Mouse (Mus musculus): ENCODE data around the gene Coro1c. TPM values are rescaled to one million over a fixed set of nuclear protein-coding genes. Genes with fewer than 3 reads are reported as not detected.
"Not testable (repeated sequence)": the region's sequence is repeated elsewhere in the genome, so short reads cannot be mapped to it uniquely, and the experiment has no call there.

Gene Coro1c
- polyA plus RNA-seq, 1 experiment: 158 TPM

DNA sequence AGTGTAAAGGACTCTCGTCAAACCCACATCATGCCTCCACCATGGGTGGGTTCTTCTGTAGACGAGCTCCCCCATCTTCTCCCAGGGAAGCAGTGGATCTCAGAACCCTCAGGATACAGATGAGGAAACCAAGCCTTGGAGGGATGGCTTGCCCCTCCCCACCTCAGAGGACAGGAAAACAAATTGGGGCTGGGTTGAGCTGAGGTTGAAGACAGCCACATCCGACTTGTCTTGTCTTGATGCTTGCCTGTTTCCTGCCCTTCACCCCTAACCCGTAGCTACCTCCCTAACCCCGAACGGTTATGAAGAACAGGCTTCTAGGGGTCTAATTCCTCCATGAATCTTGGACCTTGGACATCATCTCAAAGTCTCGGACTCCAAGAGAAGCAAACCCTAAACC lies 83.0 kb downstream of the Coro1c start:
- no peak overlapping the region for H3K4me3 ChIP-seq (ENCODE audit: insufficient read depth, low read length)
- no peaks in the 10 kb centered on the region for H3K4me1 ChIP-seq (ENCODE audit: control insufficient read depth, insufficient read depth, low read length)
- TF ChIP-seq POLR2A (IDR thresholded peaks at IDR 0.05; ENCODE audit: low read depth, low read length): no peak
- no peak for TF ChIP-seq CTCF (IDR thresholded peaks at IDR 0.05; ENCODE audit: borderline replicate concordance, insufficient read depth, low read length)
- H3K27ac ChIP-seq (ENCODE audit: insufficient read depth, low read length): no peak overlapping the region

DNA sequence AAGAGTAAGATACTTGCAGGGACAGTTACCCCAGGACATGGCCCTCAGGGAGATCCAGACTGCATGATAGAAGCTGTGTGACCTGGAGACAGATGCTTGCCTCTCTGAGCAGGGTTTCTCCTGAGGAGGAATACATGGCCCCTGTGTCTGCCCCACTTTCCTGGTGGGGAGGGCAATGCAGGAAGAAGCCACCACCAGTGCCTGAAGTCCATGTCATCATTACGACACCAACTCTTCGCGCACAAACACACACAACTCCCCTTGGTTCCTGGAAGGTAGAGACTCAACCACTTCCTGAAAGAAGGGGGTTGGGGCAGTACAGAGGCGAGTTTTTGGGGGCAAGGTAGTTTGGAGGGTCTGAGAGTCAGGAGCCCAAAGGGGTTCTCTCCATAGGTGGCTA lies 84.3 kb downstream of the Coro1c start:
- TF ChIP-seq POLR2A (IDR thresholded peaks at IDR 0.05; ENCODE audit: low read depth, low read length) (no peak), CTCF (IDR thresholded peaks at IDR 0.05; ENCODE audit: borderline replicate concordance, insufficient read depth, low read length) (no peak)
- no peaks in the 10 kb centered on the region for H3K4me1 ChIP-seq (ENCODE audit: control insufficient read depth, insufficient read depth, low read length)
- H3K4me3 ChIP-seq (ENCODE audit: insufficient read depth, low read length): no peak overlapping the region
- no peak overlapping the region for H3K27ac ChIP-seq (ENCODE audit: insufficient read depth, low read length)

DNA sequence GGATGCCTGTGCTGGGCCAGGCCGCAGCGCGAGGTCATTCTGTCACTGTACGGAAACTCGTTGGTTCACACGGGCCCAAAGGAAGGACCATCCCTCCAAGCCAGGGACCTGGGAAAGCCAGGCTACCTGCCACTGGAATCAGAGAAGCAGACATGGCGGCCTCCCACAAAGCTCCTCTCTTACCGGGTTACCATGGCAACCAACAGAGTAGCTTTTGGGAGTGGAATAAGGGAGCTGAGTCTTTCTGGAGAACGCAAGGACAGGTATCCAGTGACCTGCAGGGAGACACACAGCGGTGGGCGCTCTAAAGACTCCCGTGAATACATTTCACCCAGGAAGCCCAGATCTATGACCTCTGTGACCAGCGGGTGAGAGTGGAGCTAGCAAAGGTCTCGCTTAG lies 90.0 kb downstream of the Coro1c start:
- no peak overlapping the region for H3K27ac ChIP-seq (ENCODE audit: insufficient read depth, low read length)
- H3K4me1 ChIP-seq (ENCODE audit: control insufficient read depth, insufficient read depth, low read length): no peaks in the 10 kb centered on the region
- H3K4me3 ChIP-seq (ENCODE audit: insufficient read depth, low read length): no peak overlapping the region
- no peak for TF ChIP-seq CTCF (IDR thresholded peaks at IDR 0.05; ENCODE audit: borderline replicate concordance, insufficient read depth, low read length)
- no peak for TF ChIP-seq POLR2A (IDR thresholded peaks at IDR 0.05; ENCODE audit: low read depth, low read length)

DNA sequence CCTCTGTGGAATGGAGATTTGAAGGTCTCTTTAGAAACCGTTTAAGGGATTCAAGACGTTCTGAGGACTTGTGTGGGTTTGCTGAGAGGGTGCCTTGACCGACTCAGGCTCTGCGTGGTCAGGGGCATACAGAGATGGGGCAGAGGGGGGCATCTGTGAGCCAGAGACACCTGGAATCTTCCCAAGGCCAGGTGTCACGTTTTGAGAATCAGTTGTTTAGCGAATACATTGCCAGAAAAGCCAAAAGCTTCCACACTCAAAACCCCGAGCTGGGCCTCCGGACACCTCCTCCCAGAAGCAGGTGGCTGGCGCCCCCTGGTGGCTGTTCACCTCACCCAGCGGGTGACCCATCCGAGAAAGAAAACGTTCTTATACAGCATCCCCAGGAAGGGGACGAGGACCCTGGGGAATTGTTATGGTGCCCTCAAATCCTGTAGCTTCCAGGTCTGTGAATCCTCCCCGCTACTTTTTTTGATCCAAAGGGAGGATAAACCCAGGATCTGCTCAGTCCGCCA lies 92.9 kb downstream of the Coro1c start:
- H3K4me1 ChIP-seq (ENCODE audit: control insufficient read depth, insufficient read depth, low read length): no peaks in the 10 kb centered on the region
- H3K27ac ChIP-seq (ENCODE audit: insufficient read depth, low read length): no peak overlapping the region
- peak; percentile 68 for TF ChIP-seq CTCF (IDR thresholded peaks at IDR 0.05; ENCODE audit: borderline replicate concordance, insufficient read depth, low read length)
- no peak for TF ChIP-seq POLR2A (IDR thresholded peaks at IDR 0.05; ENCODE audit: low read depth, low read length)
- H3K4me3 ChIP-seq (ENCODE audit: insufficient read depth, low read length): no peak overlapping the region

DNA sequence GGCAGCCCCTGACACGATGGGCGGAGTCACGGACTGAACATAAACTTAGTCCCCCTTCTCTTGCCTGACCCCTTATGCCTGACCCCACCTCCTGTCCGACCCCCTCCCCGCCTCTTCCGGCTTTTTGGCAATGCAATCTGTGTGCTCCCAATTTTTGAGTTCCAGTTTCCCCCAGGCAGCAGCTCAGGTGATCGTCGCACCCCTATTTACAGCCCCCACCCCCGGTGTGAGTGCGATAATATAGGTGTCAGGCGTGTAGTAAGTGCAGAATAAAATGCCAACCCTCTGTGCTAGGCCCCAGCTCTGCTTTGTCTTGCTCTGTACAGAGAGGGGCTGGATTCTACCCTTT lies 93.5 kb downstream of the Coro1c start:
- no peak overlapping the region for H3K27ac ChIP-seq (ENCODE audit: insufficient read depth, low read length)
- H3K4me1 ChIP-seq (ENCODE audit: control insufficient read depth, insufficient read depth, low read length): no peaks in the 10 kb centered on the region
- no peak for TF ChIP-seq CTCF (IDR thresholded peaks at IDR 0.05; ENCODE audit: borderline replicate concordance, insufficient read depth, low read length)
- no peak for TF ChIP-seq POLR2A (IDR thresholded peaks at IDR 0.05; ENCODE audit: low read depth, low read length)
- no peak overlapping the region for H3K4me3 ChIP-seq (ENCODE audit: insufficient read depth, low read length)

DNA sequence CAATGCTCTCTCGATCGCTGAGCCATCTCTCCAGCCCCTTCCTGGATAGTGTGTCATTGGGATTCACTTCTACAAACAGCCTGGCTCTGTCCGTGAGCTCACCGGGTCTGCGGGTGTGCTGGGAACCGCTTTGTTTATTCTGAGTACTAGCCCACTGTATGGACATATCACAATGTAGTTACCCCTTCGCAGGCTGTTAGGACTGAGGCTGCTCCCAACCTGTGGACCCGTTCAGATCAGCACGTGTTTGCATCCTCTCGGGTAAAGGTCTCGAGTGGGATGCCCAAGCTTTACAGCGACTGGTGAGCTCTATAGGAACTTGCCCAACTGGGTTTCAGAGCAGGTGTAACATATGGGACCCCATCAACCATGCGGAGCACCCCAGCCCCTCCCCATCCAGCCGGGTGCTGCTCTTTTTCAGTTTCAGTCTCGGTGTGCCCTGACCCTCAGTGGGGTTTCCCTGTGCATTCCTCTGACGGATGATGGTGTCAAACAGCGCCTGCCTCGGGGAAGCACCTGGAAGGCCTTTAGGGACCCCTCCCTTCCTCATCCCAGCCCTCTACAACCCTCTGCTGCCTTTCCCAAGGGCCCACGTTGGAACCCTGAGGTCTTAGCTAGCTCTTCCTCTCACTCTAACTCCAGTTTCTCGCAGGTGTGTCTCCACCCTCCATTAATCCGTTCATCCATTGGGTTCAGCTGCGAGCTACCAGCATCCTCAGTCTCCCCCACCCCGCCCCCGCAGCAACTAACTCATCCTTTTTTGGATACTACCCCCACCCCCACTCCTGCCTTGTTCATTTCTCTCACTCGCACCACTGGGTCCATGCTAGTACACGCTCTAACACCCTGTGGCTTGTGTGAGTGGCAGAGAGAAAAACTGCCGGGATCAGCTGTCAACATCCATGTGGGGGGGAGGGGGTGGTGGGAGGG lies 94.2 kb downstream of the Coro1c start:
- Histone ChIP-seq H3K4me3 (ENCODE audit: insufficient read depth, low read length) (no peak overlapping the region), H3K4me1 (ENCODE audit: control insufficient read depth, insufficient read depth, low read length) (no peaks in the 10 kb centered on the region), H3K27ac (ENCODE audit: insufficient read depth, low read length) (no peak overlapping the region)
- TF ChIP-seq CTCF (IDR thresholded peaks at IDR 0.05; ENCODE audit: borderline replicate concordance, insufficient read depth, low read length): no peak
- TF ChIP-seq POLR2A (IDR thresholded peaks at IDR 0.05; ENCODE audit: low read depth, low read length): no peak

DNA sequence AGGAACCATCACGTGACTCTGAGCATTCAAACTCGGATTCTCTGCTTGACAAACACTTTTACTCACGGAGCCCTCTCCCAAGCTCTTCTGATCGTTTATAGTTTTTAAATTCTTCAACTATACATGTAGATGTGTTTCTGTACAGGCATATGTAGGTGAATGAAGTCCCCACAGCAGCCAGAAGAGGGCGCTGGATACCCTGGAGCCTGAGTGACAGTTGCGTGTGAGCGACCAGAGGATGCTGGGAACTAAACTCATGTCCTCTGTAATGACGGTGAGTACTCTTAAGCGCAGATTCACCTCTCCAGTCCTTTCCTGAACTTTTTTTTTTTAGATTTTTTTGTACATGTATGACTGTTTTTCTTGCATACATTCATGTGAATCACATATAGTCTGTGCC lies 95.0 kb downstream of the Coro1c start:
- Histone ChIP-seq H3K27ac (ENCODE audit: insufficient read depth, low read length) (no peak overlapping the region), H3K4me3 (ENCODE audit: insufficient read depth, low read length) (no peak overlapping the region), H3K4me1 (ENCODE audit: control insufficient read depth, insufficient read depth, low read length) (no peaks in the 10 kb centered on the region)
- TF ChIP-seq POLR2A (IDR thresholded peaks at IDR 0.05; ENCODE audit: low read depth, low read length) (no peak), CTCF (IDR thresholded peaks at IDR 0.05; ENCODE audit: borderline replicate concordance, insufficient read depth, low read length) (peak; percentile 29; the same call in 1 of the 2 replicates)

DNA sequence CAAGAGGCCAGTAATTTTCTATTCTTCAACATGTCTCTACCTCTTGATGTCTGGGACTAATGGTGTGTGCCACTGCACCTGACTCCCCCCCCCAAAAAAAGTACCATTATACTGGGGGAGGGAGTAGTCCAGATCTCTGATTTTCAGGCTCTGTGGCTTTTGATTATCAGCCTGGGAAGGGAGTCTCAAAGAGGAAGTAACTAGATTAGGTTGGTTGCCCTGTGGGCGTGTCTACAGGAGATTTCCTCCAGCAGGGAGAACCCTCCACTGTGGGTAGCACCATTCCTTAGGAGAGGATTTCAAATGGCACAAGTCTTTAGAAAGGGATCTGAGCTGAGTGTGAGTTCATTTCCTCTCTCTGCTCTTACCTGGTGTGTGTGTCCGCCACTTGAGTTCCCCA lies 95.9 kb downstream of the Coro1c start:
- TF ChIP-seq POLR2A (IDR thresholded peaks at IDR 0.05; ENCODE audit: low read depth, low read length) (no peak), CTCF (IDR thresholded peaks at IDR 0.05; ENCODE audit: borderline replicate concordance, insufficient read depth, low read length) (no peak)
- H3K4me3 ChIP-seq (ENCODE audit: insufficient read depth, low read length): no peak overlapping the region
- H3K27ac ChIP-seq (ENCODE audit: insufficient read depth, low read length): no peak overlapping the region
- peaks cover 7% of the 10 kb centered on the region for H3K4me1 ChIP-seq (ENCODE audit: control insufficient read depth, insufficient read depth, low read length)

DNA sequence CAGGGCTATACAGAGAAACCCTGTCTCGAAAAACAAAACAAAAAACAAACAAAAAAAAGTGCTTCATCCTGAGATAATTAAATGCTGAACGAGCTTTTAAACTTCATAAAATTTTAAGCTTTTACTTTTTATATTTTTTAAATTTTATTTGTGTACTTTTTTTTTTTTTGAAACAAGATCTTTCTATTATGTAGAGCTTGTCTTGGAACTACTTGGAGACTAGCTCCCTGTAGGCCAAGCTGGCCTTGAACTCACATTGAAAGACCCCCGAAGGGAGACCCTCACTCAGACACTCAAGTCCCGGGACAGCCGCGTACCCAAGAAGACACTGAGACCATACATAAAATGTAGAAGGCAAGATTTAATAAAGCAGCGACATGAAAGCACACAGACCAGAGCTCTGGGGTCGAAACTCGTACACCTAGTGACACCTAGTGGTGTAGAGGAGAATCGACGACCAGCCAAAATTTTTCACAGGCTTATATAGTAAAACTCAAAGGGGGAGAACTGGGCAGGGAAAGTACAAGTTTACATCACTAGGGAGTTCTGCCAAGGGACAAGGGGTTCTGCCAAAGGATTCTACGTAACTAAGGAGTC lies 96.6 kb downstream of the Coro1c start:
- not testable (repeated sequence) for H3K4me3 ChIP-seq (ENCODE audit: insufficient read depth, low read length); H3K27ac ChIP-seq (ENCODE audit: insufficient read depth, low read length); H3K4me1 ChIP-seq (ENCODE audit: control insufficient read depth, insufficient read depth, low read length)
- TF ChIP-seq CTCF (IDR thresholded peaks at IDR 0.05; ENCODE audit: borderline replicate concordance, insufficient read depth, low read length): 0 out of 2 replicates have a peak, but pooled peaks have one; percentile 5

DNA sequence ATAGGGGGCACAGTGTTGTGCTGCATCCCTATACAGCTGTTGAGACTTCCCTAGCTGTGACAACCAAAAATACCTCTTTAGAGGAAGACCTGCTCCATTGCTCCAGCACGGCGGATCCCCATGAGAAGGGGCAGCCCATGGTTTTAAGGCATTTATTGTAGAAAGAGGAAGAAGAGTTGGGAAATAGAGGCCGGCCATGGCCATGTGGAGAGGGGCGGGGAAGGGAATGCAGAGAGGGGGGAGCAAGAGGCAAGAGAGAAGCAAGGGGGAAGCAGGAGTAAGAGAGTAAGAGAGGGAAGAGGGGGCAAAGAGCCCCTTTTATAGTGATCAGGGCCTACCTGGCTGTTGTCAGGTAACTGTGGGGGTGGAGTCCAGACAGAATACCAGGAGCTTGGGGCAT lies 98.4 kb downstream of the Coro1c start:
- H3K27ac ChIP-seq (ENCODE audit: insufficient read depth, low read length): no peak overlapping the region
- no peak overlapping the region for H3K4me3 ChIP-seq (ENCODE audit: insufficient read depth, low read length)
- H3K4me1 ChIP-seq (ENCODE audit: control insufficient read depth, insufficient read depth, low read length): peaks cover 9% of the 10 kb centered on the region
- TF ChIP-seq CTCF (IDR thresholded peaks at IDR 0.05; ENCODE audit: borderline replicate concordance, insufficient read depth, low read length) (no peak), POLR2A (IDR thresholded peaks at IDR 0.05; ENCODE audit: low read depth, low read length) (no peak)

All from embryonic fibroblast, embryonic 13.5 days (primary cell).